Mouse (Mus musculus) liver, embryonic 12.5 days (tissue): Measurements from ENCODE around the gene Hells. TPM values are rescaled to one million over a fixed set of nuclear protein-coding genes. Genes with fewer than 3 reads are reported as not detected.

ENCODE experiments used
- ATAC-seq: fragments of 200-750 bp; cut with Nextera tagmentation; 2 replicates; pipeline ENCODE4 v1.8.0; 2017; ENCODE audit warnings: moderate number of reproducible peaks, mild to moderate bottlenecking, moderate library complexity
- H3K27ac ChIP-seq: fragments of 300-500 bp; sonication (generic); 2 replicates; pipeline ENCODE4 v1.5.1; 2016; ENCODE audit warnings: mild to moderate bottlenecking
- H3K27me3 ChIP-seq: fragments of 300-500 bp; sonication (generic); replicated peaks from 2 replicates; pipeline ENCODE4 v1.6.1; 2016; ENCODE audit warnings: mild to moderate bottlenecking, moderate library complexity
- H3K36me3 ChIP-seq: fragments of 300-500 bp; sonication (generic); 2 replicates; pipeline ENCODE4 v1.6.1; 2016; ENCODE audit warnings: mild to moderate bottlenecking, moderate library complexity
- H3K4me1 ChIP-seq: fragments of 300-500 bp; sonication (generic); 2 replicates; pipeline ENCODE4 v1.6.1; 2016
- H3K4me2 ChIP-seq: fragments of 300-500 bp; sonication (generic); 2 replicates; pipeline ENCODE4 v1.6.1; 2016; ENCODE audit warnings: mild to moderate bottlenecking, moderate library complexity
- H3K4me3 ChIP-seq: fragments of 300-500 bp; sonication (generic); 2 replicates; pipeline ENCODE4 v1.5.1; 2016; ENCODE audit warnings: mild to moderate bottlenecking, moderate library complexity
- H3K9ac ChIP-seq: fragments of 300-500 bp; sonication (generic); 2 replicates; pipeline ENCODE4 v1.6.1; 2016; ENCODE audit warnings: mild to moderate bottlenecking, moderate library complexity
- H3K9me3 ChIP-seq: fragments of 300-500 bp; sonication (generic); replicated peaks from 2 replicates; pipeline ENCODE4 v1.6.1; 2016; ENCODE audit warnings: mild to moderate bottlenecking, moderate library complexity
- whole genome bisulfite sequencing: fragments of 180-500 bp; shearing (Covaris S2); methylation state at CpG from one replicate; pipeline ENCODE4 v1.1.7; 2016; ENCODE audit not compliant: insufficient replicate concordance; 5-methylcytosine and 5-hydroxymethylcytosine counted together
- polyA plus RNA-seq: library from polyadenylated mRNA; unstranded; fragments of >200 nt; fragmentation: Nextera tagmentation; extraction: Ambion mirVana; gene quantifications from 2 replicates; pipeline ENCODE4 v1.2.1, GENCODE M21; 2016

The Hells gene
- polyA plus RNA-seq, result 44.5 and 45.8 TPM in 2 replicates

DNA sequence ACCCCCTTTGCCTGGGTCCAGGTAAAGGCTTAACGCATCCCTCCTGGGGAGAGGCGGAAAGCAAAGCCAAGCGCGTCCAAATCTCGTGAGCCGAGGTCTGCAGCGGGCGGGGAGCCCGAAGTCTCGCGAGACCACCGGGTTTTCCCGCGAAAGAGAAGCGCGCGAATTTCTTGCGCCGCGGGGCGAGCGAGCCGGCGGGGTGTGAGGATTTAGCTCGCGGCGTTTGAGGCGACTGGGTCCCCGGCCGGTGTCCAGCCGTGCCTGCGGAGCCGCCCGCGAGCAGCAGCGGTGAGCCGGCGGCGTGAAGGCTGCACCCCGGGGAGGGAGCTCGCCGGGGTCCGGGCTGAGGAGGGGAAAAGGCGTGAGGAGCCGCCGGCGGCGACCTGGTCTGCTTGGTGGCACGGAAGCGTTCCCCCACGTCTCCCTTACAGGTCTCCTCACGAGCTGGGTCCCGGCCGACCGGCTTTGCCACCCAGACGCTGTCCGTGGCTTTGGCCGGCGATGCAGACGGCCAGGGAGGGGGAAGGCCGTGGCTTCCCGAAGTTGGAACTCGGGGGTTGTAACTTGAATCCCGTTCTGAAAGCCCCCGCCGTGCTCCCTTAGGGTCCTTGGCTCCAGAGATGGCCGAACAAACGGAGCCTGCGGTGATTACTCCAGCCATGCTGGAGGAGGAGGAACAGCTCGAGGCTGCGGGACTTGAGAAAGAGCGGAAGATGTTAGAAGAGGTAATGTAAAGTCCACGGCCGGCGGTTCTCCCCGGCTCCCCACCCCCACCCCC lies at the start of gene Hells:
Gene Hells, plus strand, starts transcription at position 128 of the 778 bp plus-strand sequence.
- peak; percentile 86 for ATAC-seq
- H3K4me2 ChIP-seq, result peak within 1 kb of the TSS; percentile 98
- WGBS, result under 1% methylated on average over 76 of the region's 76 CpGs
- H3K36me3 ChIP-seq, result peaks cover 31% of the 10 kb centered on the region
- peak within 1 kb of the TSS; percentile 94 for H3K9ac ChIP-seq
- H3K27me3 ChIP-seq, result no peaks in the 10 kb centered on the region
- H3K4me1 ChIP-seq, result peaks cover 31% of the 10 kb centered on the region
- H3K9me3 ChIP-seq, result no peaks in the 10 kb centered on the region
- H3K4me3 ChIP-seq, result peak within 1 kb of the TSS; percentile 84
- peak within 1 kb of the TSS; percentile 76 for H3K27ac ChIP-seq

- H3K9ac ChIP-seq, result no peak overlapping the region
- H3K27ac ChIP-seq, result no peak overlapping the region
- H3K4me3 ChIP-seq, result no peak overlapping the region
- WGBS, result 84% methylated on average over 12 of the region's 12 CpGs
- no peak for ATAC-seq
- no peak overlapping the region for H3K4me2 ChIP-seq
- no peaks in the 10 kb centered on the region for H3K9me3 ChIP-seq
- no peaks in the 10 kb centered on the region for H3K27me3 ChIP-seq
- H3K36me3 ChIP-seq, result peaks cover 18% of the 10 kb centered on the region
- H3K4me1 ChIP-seq, result no peaks in the 10 kb centered on the region
Observed at GRCm38 (mm10) chr19:38901146-38902135, 29.3 kb upstream of the Hells start.

DNA sequence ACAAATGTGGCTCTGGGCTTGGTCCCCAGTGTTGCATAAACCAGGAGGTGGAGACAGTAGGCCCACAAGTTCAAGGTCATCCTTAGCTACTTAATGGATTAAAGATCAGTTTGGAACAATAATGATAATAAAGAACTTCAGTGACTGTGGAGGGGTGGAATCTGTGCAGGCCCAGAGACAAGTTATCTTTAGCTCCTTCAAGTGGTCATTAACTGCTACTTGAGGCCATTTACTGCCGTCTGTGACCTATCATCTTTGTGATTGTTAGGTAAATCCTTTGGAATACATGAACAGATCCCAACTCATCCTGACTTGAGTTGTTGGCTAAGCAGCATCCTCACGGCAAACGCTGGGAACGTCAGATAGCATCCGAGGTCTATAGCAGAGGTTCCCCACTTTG lies 28.2 kb upstream of the Hells start:
- ATAC-seq, result no peak
- no peak overlapping the region for H3K9ac ChIP-seq
- H3K4me2 ChIP-seq, result no peak overlapping the region
- H3K36me3 ChIP-seq, result peaks cover 18% of the 10 kb centered on the region
- H3K4me3 ChIP-seq, result no peak overlapping the region
- WGBS, result 92% methylated on average over 5 of the region's 5 CpGs
- no peak overlapping the region for H3K27ac ChIP-seq
- H3K9me3 ChIP-seq, result no peaks in the 10 kb centered on the region
- H3K27me3 ChIP-seq, result no peaks in the 10 kb centered on the region
- no peaks in the 10 kb centered on the region for H3K4me1 ChIP-seq

GRCm38 (mm10) chr19:38913786-38914185 lies 16.9 kb upstream of the Hells start:
- H3K4me3 ChIP-seq, result no peak overlapping the region
- ATAC-seq, result no peak
- no peak overlapping the region for H3K4me2 ChIP-seq
- H3K9ac ChIP-seq, result no peak overlapping the region
- 86% methylated on average over 9 of the region's 9 CpGs for WGBS
- H3K27ac ChIP-seq, result no peak overlapping the region
- peaks cover 31% of the 10 kb centered on the region for H3K36me3 ChIP-seq
- H3K27me3 ChIP-seq, result no peaks in the 10 kb centered on the region
- H3K9me3 ChIP-seq, result no peaks in the 10 kb centered on the region
- no peaks in the 10 kb centered on the region for H3K4me1 ChIP-seq

DNA sequence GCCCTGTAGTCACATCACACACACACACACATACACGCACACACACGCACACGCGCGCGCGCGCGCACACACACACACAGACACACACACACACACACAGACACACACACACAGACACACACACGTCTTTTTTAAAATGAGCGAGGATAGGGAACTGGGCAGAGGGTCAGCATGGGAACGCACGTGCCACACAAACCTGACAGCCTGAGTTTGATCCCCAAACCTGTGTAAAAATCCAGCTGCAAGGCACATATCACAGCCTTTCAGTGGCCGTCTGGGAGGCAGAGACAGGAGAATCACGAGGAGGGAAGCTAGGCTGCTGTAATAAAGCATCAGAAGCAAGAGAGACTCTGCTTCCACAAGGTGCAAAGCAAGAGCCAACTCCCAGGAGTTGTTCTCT lies 15.8 kb upstream of the Hells start:
- no peak for ATAC-seq
- Histone ChIP-seq H3K9ac (no peak overlapping the region), H3K4me3 (no peak overlapping the region), H3K36me3 (peaks cover 31% of the 10 kb centered on the region), H3K4me2 (no peak overlapping the region), H3K27me3 (no peaks in the 10 kb centered on the region), H3K4me1 (no peaks in the 10 kb centered on the region), H3K27ac (no peak overlapping the region), H3K9me3 (no peaks in the 10 kb centered on the region)
- WGBS, result 87% methylated on average over 15 of the region's 15 CpGs

DNA sequence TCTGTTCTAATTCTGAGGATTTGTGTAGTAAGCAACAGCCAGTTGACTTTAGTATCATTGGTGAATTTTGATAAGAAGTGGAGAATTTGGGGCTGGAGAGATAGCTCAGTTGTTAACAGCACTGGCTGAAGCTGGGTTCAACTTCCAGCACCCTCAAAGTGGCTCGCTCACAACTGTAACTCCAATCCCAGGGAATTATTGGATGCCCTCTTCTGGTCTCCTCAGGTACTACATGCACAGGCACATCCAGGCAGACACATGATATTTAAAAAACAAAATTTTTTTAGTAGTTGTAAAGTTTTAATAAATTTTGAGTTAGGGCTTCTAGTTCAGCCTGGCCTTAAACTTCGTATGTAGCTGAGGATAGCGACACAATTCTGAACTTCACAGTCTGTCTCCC lies 15.0 kb upstream of the Hells start:
- Histone ChIP-seq H3K36me3 (peaks cover 34% of the 10 kb centered on the region), H3K27me3 (no peaks in the 10 kb centered on the region), H3K27ac (no peak overlapping the region), H3K9me3 (no peaks in the 10 kb centered on the region), H3K4me1 (no peaks in the 10 kb centered on the region), H3K9ac (no peak overlapping the region), H3K4me2 (no peak overlapping the region), H3K4me3 (no peak overlapping the region)
- no peak for ATAC-seq
- 55% methylated on average over 3 of the region's 3 CpGs for WGBS

- 88% methylated on average over 11 of the region's 11 CpGs for WGBS
- ATAC-seq, result no peak
- H3K4me3 ChIP-seq, result no peak overlapping the region
Observed at GRCm38 (mm10) chr19:38928481-38929158, 2.1 kb upstream of the Hells start.

GRCm38 (mm10) chr19:38929471-38930251 lies 1.1 kb upstream of the Hells start:
- Histone ChIP-seq H3K27me3 (no peaks in the 10 kb centered on the region), H3K9me3 (no peaks in the 10 kb centered on the region), H3K4me2 (peak overlapping the region; percentile 98), H3K36me3 (peaks cover 19% of the 10 kb centered on the region), H3K4me1 (peaks cover 31% of the 10 kb centered on the region), H3K27ac (no peak overlapping the region), H3K9ac (peak overlapping the region; percentile 94), H3K4me3 (peak overlapping the region; percentile 84)
- ATAC-seq, result no peak
- 57% methylated on average over 13 of the region's 13 CpGs for WGBS

More at GRCm38 (mm10) chr19:38928481-38929158, 2.1 kb upstream of the Hells start:
- Histone ChIP-seq H3K4me2 (no peak overlapping the region), H3K4me1 (peaks cover 31% of the 10 kb centered on the region), H3K9me3 (no peaks in the 10 kb centered on the region), H3K27ac (no peak overlapping the region), H3K27me3 (no peaks in the 10 kb centered on the region), H3K36me3 (peaks cover 8% of the 10 kb centered on the region), H3K9ac (no peak overlapping the region)

GRCm38 (mm10) chr19:38930252-38930787 lies 395 bp upstream of the Hells start:
- Histone ChIP-seq H3K9ac (peak overlapping the region; percentile 94), H3K4me3 (peak overlapping the region; percentile 84), H3K27ac (peak overlapping the region; percentile 53; the same call in 1 of the 2 replicates), H3K4me1 (peaks cover 31% of the 10 kb centered on the region), H3K36me3 (peaks cover 25% of the 10 kb centered on the region), H3K27me3 (no peaks in the 10 kb centered on the region), H3K4me2 (peak overlapping the region; percentile 98), H3K9me3 (no peaks in the 10 kb centered on the region)
- peak; percentile 57; the same call in 1 of the 2 replicates for ATAC-seq
- WGBS, result under 1% methylated on average over 23 of the region's 23 CpGs

DNA sequence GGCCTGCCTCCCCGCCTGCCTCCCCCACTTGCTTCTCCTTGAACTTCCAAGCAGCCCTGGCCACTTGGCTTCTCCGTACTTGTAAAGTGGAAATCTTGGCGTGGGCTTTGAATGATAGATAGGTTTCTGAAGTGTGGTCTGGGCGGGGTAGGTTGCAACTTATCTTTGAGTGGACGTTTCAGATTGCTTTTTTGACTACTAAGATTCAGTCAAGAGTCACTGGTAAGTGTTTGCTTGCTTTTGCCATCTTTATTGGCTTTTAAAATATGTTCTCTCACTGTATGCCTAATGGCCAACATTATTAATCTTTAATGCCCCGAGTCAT lies 813 bp downstream of the Hells start:
- H3K27me3 ChIP-seq, result no peaks in the 10 kb centered on the region
- H3K4me2 ChIP-seq, result peak overlapping the region; percentile 98
- WGBS, result under 1% methylated on average over 6 of the region's 6 CpGs
- ATAC-seq, result no peak
- H3K36me3 ChIP-seq, result peaks cover 36% of the 10 kb centered on the region
- peak overlapping the region; percentile 94 for H3K9ac ChIP-seq
- peaks cover 31% of the 10 kb centered on the region for H3K4me1 ChIP-seq
- peak overlapping the region; percentile 84 for H3K4me3 ChIP-seq
- no peaks in the 10 kb centered on the region for H3K9me3 ChIP-seq
- 0 out of 2 replicates have a peak overlapping the region, but pooled peaks have one; percentile 76 for H3K27ac ChIP-seq
